Mouse (Mus musculus): ENCODE results near the gene Hist1h4h. TPM values are rescaled to one million over a fixed set of nuclear protein-coding genes. Genes with fewer than 3 reads are reported as not detected.
"Not testable (repeated sequence)": the region's sequence is repeated elsewhere in the genome, so short reads cannot be mapped to it uniquely, and the experiment has no call there.

Gene Hist1h4h
- polyA plus RNA-seq, 1 experiment: 39.5 TPM

DNA sequence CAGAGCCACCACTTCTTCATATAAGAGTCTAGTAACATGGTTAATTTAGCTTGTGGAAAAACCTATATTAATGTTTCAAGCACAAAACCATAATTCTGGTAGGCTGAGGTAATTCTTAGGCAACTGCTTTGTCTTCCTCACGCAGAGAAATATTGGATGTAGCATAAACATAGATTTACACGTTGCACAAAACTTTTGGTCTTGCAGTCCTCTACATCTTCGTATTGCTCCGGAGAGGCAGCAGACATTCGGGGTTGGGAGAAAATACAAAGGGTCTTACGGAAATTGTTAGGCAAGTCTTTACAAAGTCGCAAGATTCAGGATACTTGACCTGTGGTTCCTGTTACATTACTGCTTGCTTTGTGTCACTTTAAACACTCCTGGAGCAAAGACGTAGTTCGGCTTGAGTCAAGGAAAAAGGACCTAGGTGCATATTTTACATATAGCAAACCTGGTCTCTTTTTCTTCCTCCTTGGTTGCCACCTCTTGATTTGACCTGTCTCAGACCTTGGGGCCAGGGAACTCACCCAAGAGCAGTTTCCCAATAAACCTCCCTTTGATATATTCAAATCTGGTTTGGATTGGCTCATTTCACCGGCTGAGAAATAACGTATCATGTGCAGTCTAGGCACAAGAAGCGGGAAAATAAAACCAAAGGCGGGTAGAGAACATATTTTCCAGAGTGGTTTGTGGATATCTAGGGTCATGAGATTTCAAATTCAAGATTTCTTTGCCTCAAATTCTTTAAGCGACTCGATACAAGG lies 3.7 kb downstream of the Hist1h4h start:
- Histone ChIP-seq H3K27ac (ENCODE audit: control insufficient read depth, insufficient read depth, low read depth, low read length, poor library complexity) (peak overlapping the region; percentile 60; the same call in 1 of the 2 replicates), H3K4me1 (ENCODE audit: control insufficient read depth, insufficient read depth, low read length) (peaks cover 1% of the 10 kb centered on the region; the same call in 1 of the 2 replicates), H3K4me3 (replicated peaks; ENCODE audit: control insufficient read depth, low read depth, low read length) (peak overlapping the region; percentile 61)
- 0 out of 2 replicates have a peak, but pooled peaks have one; percentile 4 for TF ChIP-seq POLR2A (IDR thresholded peaks at IDR 0.05; ENCODE audit: borderline replicate concordance, control insufficient read depth, low read depth, low read length)
- TF ChIP-seq CTCF (IDR thresholded peaks at IDR 0.05; ENCODE audit: control insufficient read depth, insufficient read depth, low read length): no peak
- under 1% methylated on average over 15 of the region's 15 CpGs for WGBS

DNA sequence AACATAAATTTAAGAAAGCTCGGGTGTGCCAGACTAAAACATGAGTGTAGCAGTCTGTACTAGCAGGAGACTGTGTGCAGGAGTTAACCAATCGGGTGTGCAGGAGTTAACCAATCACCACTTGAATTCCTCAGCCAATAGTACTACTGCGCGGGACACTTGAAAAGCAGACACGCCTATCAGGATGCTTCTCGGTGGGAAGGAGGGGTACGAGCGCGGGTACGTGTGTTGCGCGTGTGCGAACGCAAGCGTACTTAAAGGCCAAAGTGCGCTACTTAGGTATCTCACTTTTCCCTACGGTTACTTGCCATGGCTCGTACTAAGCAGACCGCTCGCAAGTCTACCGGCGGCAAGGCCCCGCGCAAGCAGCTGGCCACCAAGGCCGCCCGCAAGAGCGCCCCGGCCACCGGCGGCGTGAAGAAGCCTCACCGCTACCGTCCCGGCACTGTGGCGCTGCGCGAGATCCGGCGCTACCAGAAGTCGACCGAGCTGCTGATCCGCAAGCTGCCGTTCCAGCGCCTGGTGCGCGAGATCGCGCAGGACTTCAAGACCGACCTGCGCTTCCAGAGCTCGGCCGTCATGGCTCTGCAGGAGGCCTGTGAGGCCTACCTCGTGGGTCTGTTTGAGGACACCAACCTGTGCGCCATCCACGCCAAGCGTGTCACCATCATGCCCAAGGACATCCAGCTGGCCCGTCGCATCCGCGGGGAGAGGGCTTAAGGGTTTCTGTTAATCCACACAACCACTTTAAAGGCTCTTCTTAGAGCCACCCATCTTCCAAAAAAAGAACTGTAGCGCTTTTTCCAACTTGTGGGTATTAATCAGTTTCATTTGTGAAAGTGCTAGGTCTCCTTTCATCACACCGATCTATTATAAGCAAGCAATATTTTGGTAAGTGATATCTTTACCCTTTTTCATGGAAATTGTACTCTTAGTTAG lies 4.6 kb downstream of the Hist1h4h start, which contains the start of gene Hist1h3g:
TSS of gene Hist1h3g (plus strand) at position 286 of the 939 bp plus-strand sequence.
- Histone ChIP-seq H3K27ac (ENCODE audit: control insufficient read depth, insufficient read depth, low read depth, low read length, poor library complexity) (peak within 1 kb of the TSS; percentile 94), H3K4me3 (replicated peaks; ENCODE audit: control insufficient read depth, low read depth, low read length) (peak within 1 kb of the TSS; percentile 70)
- not testable (repeated sequence) for H3K4me1 ChIP-seq (ENCODE audit: control insufficient read depth, insufficient read depth, low read length)
- under 1% methylated on average over 46 of the region's 62 CpGs for WGBS
- TF ChIP-seq POLR2A (IDR thresholded peaks at IDR 0.05; ENCODE audit: borderline replicate concordance, control insufficient read depth, low read depth, low read length): peak; percentile 98

DNA sequence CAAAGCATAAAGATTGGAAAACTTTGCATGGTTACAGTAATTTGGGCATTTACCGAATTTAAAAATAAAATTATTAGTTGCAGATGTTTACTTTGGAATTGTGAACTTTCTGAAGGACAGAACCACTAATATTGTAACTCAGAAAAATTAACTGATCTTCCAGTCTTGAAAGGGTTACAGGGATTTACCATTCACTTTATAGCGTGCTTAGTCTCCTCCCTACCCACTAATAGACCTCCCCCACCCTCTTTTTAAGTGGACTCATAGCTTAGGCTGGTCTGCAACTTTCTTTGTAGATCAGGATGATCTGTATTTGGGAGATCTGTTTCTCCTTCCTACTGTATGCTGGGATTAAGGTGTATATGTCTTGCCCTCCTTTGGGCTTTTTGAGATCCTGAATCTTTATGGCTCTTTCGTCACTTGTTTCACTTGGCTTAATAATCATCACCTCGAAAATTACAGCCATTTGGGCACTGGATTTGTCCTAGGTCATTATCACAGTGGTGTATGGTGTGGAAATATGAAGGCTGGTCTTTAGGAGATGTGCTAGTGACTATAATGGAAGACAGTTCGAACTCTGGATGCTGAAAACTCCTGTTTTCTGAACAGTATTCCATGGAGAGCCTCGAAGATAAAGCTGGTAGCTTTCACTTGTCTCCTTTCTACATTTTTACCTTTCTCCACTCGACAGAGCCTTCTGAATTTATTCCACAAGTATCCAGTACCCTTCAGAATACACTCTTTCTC lies 5.4 kb downstream of the Hist1h4h start:
- TF ChIP-seq CTCF (IDR thresholded peaks at IDR 0.05; ENCODE audit: control insufficient read depth, insufficient read depth, low read length) (no peak), POLR2A (IDR thresholded peaks at IDR 0.05; ENCODE audit: borderline replicate concordance, control insufficient read depth, low read depth, low read length) (no peak)
- WGBS: 31% methylated on average over 7 of the region's 7 CpGs
- H3K4me1 ChIP-seq (ENCODE audit: control insufficient read depth, insufficient read depth, low read length): peaks cover 1% of the 10 kb centered on the region; the same call in 1 of the 2 replicates
- no peak overlapping the region; the same call in 1 of the 2 replicates for H3K27ac ChIP-seq (ENCODE audit: control insufficient read depth, insufficient read depth, low read depth, low read length, poor library complexity)
- H3K4me3 ChIP-seq (replicated peaks; ENCODE audit: control insufficient read depth, low read depth, low read length): peak overlapping the region; percentile 68

DNA sequence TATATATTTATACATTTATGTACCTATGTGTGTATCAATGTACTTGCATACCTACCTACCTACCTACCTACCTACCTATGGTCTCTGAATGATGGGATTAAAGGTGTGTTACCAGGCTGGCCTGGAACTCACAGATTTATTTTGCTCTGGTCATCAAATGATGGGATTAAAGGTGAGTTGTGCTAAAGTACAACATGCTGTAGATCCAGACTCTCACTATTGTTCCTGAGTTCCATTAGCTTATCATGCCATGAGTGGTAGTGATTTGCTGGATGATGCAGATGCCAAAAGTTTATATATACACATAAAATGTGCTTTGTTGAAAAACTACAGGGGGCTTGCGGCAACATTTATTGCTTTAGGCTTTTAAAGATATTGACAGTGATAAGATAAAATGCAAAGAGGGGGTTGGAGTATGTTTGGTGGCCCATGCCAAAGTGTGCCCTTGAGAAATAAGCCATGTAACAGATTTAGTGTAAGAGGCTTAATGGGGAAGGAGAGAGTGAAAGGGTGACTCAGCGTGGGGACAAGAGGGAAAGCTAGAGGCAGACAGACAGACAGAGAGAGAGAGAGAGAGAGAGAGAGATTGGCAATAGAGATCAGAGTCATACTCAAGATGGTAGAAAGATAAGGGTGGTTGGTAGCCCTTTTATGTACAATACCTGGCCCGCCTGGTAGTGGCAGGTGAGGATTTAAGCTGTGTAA lies 6.3 kb downstream of the Hist1h4h start:
- WGBS: 69% methylated on average over 3 of the region's 3 CpGs
- TF ChIP-seq POLR2A (IDR thresholded peaks at IDR 0.05; ENCODE audit: borderline replicate concordance, control insufficient read depth, low read depth, low read length) (no peak), CTCF (IDR thresholded peaks at IDR 0.05; ENCODE audit: control insufficient read depth, insufficient read depth, low read length) (no peak)
- Histone ChIP-seq H3K4me1 (ENCODE audit: control insufficient read depth, insufficient read depth, low read length) (peaks cover 1% of the 10 kb centered on the region; the same call in 1 of the 2 replicates), H3K27ac (ENCODE audit: control insufficient read depth, insufficient read depth, low read depth, low read length, poor library complexity) (no peak overlapping the region), H3K4me3 (replicated peaks; ENCODE audit: control insufficient read depth, low read depth, low read length) (peak overlapping the region; percentile 29)

DNA sequence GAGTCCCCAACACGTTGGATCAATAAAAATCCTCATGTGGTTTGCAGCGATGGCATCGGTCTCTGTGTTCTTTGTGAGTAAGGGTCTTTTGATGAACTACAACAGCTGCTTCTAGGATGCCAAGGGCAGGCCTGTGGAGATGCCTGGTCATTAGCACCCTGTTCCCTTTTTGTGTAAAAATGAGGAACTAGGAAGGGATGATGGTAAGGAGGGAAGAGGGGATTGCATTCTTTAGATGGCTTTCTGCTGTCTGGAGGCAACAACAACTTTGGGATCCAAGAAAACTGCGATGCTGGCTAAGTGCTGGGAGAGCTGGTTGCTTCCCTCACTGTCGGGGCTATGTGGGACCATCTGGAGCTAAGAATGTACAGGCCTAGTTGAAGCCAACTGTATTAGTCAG lies 7.4 kb downstream of the Hist1h4h start:
- no peaks in the 10 kb centered on the region for H3K4me1 ChIP-seq (ENCODE audit: control insufficient read depth, insufficient read depth, low read length)
- 77% methylated on average over 5 of the region's 5 CpGs for WGBS
- H3K4me3 ChIP-seq (replicated peaks; ENCODE audit: control insufficient read depth, low read depth, low read length): no peak overlapping the region
- no peak overlapping the region for H3K27ac ChIP-seq (ENCODE audit: control insufficient read depth, insufficient read depth, low read depth, low read length, poor library complexity)
- no peak for TF ChIP-seq CTCF (IDR thresholded peaks at IDR 0.05; ENCODE audit: control insufficient read depth, insufficient read depth, low read length)
- no peak for TF ChIP-seq POLR2A (IDR thresholded peaks at IDR 0.05; ENCODE audit: borderline replicate concordance, control insufficient read depth, low read depth, low read length)

DNA sequence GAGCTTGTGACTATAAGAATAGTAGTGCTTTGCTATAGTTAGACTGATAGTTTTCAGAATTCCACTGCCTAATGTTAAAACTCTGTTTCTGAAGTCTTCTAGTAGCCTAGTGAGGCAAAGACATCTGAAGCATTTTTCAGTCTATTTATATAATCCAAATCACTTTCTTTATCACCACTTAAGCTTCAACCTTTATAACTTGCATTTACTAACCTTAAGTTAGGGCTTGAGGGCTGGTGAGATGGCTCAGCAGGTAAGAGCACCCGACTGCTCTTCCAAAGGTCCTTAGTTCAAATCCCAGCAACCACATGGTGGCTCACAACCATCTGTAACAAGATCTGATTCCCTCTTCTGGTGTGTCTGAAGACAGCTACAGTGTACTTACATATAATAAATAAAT lies 9.0 kb downstream of the Hist1h4h start:
- not testable (repeated sequence) for H3K4me3 ChIP-seq (replicated peaks; ENCODE audit: control insufficient read depth, low read depth, low read length); H3K27ac ChIP-seq (ENCODE audit: control insufficient read depth, insufficient read depth, low read depth, low read length, poor library complexity); H3K4me1 ChIP-seq (ENCODE audit: control insufficient read depth, insufficient read depth, low read length)
- WGBS: 65% methylated on average over 1 of the region's 1 CpGs

DNA sequence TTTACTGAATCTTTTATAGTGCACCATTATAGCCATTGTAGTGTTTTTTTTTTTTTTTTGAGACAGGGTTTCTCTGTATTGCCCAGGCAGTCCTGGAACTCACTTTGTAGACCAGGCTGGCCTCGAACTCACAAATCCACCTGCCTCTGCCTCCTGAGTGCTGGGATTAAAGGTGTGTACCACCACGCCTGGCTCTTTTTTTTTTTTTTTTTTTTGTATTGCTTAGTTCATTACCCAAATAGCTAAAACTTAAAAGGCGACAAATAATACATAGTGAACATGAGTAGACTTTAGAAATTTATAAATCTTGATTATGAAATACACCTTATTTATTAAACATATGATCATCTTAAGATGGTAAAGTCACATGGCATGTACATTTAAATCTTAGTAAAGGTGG lies 10.6 kb downstream of the Hist1h4h start:
- Histone ChIP-seq H3K4me3 (replicated peaks; ENCODE audit: control insufficient read depth, low read depth, low read length) (no peak overlapping the region), H3K27ac (ENCODE audit: control insufficient read depth, insufficient read depth, low read depth, low read length, poor library complexity) (no peak overlapping the region), H3K4me1 (ENCODE audit: control insufficient read depth, insufficient read depth, low read length) (no peaks in the 10 kb centered on the region)
- 76% methylated on average over 3 of the region's 3 CpGs for WGBS
- TF ChIP-seq POLR2A (IDR thresholded peaks at IDR 0.05; ENCODE audit: borderline replicate concordance, control insufficient read depth, low read depth, low read length) (no peak), CTCF (IDR thresholded peaks at IDR 0.05; ENCODE audit: control insufficient read depth, insufficient read depth, low read length) (no peak)

DNA sequence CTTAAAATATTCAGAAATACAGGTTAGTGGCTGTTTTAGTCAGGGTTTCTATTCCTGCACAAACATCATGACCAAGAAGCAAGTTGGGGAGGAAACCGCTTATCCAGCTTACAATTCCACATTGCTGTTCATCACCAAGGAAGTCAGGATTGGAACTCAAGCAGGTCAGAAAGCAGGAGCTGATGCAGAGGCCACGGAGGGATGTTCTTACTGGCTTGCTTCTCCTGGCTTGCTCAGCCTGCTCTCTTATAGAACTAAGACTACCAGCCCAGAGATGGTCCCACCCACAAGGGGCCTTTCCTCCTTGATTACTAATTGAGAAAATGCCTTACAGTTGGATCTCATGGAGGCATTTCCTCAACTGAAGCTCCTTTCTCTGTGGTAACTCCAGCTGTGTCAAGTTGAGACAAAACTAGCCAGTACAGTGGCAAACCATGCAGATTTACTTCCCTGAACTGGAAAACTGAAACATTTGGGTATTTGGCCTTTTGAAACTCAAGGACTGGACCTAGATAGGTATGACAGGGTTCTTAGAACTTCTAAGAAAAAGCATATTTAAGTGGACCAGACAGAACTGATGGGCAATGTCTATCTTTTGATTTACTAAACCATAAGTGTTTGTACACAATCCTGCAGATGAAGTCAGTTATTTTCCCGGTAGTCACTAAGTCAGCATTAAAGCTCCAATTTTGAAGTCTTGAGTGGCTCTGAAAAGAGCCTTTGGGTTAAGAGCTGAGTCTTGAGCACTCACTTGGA lies 11.6 kb downstream of the Hist1h4h start:
- not testable (repeated sequence) for H3K4me1 ChIP-seq (ENCODE audit: control insufficient read depth, insufficient read depth, low read length)
- H3K27ac ChIP-seq (ENCODE audit: control insufficient read depth, insufficient read depth, low read depth, low read length, poor library complexity): peak overlapping the region; percentile 98
- H3K4me3 ChIP-seq (replicated peaks; ENCODE audit: control insufficient read depth, low read depth, low read length): peak overlapping the region; percentile 78
- WGBS: 19% methylated on average over 3 of the region's 3 CpGs
